Mouse (Mus musculus): ENCODE data around the gene Ust.

DNA sequence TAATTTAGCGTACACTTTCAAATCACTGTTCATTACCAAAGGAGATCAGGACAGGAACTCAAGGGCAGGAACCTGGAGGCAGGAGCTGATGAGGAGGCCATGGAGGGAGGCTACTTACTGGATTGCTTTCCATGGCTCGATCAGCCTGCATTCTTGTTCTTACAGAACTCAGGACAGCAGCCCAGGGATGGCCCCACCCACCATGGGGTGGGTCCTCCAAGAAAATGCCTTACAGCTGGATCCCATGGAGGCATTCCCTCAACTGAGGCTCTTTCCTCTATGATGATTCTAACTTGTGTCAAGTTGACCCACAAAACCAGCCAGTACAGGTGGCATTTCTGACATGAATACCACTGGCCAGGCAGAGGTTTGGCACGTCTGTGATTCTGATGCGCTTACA lies 314.9 kb downstream of the Ust start:
- TF ChIP-seq CTCF (IDR thresholded peaks at IDR 0.05; ENCODE audit: low read depth, low read length) (no peak), GATA1 (IDR thresholded peaks at IDR 0.05; ENCODE audit: borderline replicate concordance, low read length) (no peak), TAL1 (conservative IDR thresholded peaks at IDR 0.05; ENCODE audit: low read depth, low read length) (no peak), POLR2AphosphoS5 (IDR thresholded peaks at IDR 0.05; ENCODE audit: insufficient replicate concordance, low read depth, low read length) (no peak), GATA2 (IDR thresholded peaks at IDR 0.05; ENCODE audit: borderline replicate concordance, low read depth, low read length) (no peak)

All from G1E (cell line).